Mouse (Mus musculus): ENCODE measurements around the gene Gria1. TPM values are rescaled to one million over a fixed set of nuclear protein-coding genes. Genes with fewer than 3 reads are reported as not detected.

The Gria1 gene
- polyA plus RNA-seq, 1 experiment from 2014 or later = 3.9 TPM

DNA sequence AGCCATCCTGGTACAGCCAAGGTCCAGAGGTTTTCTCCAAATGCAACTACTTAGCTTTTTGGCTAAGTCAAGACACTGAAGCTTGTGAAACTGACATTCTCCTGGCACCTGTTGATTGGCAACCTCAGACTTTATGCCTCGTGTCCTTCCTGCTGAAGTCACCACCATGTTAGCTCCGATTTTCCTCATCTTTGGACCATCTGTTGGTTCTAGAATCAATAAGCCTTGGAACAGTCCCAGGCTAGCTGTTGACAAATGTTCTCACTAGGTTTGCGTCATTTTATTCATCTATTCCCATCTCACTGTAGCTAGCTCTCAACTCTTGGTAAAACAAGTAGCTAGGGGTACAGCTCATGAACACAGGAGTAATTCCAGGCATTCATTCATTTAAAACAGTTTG lies 51.3 kb downstream of the Gria1 start:
- WGBS = 75% methylated on average over 3 of the region's 3 CpGs
- Histone ChIP-seq H3K27me3 (replicated peaks) (no peaks in the 10 kb centered on the region), H3K36me3 (no peaks in the 10 kb centered on the region), H3K9ac (no peak overlapping the region), H3K9me3 (no peaks in the 10 kb centered on the region), H3K4me3 (no peak overlapping the region), H3K27ac (replicated peaks) (no peak overlapping the region), H3K4me2 (no peak overlapping the region), H3K4me1 (no peaks in the 10 kb centered on the region)
- no peak for ATAC-seq (ENCODE audit: extremely low read depth, insufficient number of reproducible peaks, low FRiP score, low TSS enrichment)

DNA sequence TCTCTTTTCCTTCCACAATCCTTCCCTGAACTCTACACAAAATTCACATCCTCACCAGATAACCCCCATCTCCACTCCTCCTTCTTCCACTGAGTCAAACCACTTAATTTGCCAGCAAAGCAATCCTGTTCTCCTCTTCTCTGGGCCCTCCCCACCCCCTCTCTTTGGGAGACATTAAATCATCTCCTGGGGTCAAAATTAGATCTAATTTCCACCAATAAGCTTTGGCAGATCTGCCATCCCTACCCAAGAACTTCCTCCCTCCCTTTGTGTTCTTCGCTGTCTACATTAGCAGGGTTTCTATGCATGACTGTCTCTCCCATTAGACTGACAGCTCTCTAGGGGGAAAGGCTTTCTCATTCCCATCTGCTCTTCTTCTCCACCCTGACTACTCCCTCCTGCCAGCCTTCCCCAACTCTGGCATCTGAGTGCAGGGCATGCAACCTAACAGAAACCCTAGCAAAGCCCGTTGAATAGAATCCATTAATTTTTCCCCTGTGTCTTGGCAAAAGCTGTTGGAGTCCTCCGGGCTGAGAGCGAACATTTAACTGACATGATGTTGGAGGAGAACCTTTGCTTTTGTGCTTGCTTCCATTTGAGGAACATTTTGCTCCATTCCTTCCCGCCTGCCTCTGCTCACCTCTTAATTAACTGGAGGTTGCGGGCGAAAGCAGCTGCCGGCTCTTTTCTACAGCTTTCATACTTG lies 59.2 kb downstream of the Gria1 start:
- H3K4me1 ChIP-seq = no peaks in the 10 kb centered on the region
- no peaks in the 10 kb centered on the region for H3K27me3 ChIP-seq (replicated peaks)
- no peak overlapping the region for H3K4me3 ChIP-seq
- 80% methylated on average over 8 of the region's 8 CpGs for WGBS
- no peak overlapping the region for H3K27ac ChIP-seq (replicated peaks)
- no peaks in the 10 kb centered on the region for H3K36me3 ChIP-seq
- H3K9ac ChIP-seq = no peak overlapping the region
- H3K9me3 ChIP-seq = no peaks in the 10 kb centered on the region
- H3K4me2 ChIP-seq = no peak overlapping the region
- no peak for ATAC-seq (ENCODE audit: extremely low read depth, insufficient number of reproducible peaks, low FRiP score, low TSS enrichment)

DNA sequence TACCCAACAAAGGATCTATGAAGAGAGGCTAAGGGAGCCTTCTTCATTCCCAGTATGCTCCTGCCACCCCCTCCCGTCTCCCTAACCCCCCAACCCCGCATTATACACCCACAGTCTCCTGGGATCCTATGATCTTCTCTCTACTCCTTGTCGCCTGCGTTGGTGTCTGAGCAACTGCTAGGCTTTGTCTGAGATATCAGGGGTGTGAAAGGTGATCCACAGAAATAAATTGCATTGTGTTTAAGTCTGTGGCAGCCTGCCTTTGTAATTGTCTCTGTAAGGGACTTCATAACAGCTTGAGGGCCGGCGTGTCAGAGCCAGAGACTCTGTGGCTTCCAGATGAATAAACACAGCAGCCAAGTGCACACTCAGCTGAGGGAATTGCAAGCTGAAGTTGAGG lies 61.0 kb downstream of the Gria1 start:
- no peak for ATAC-seq (ENCODE audit: extremely low read depth, insufficient number of reproducible peaks, low FRiP score, low TSS enrichment)
- Histone ChIP-seq H3K9ac (no peak overlapping the region), H3K4me3 (no peak overlapping the region), H3K27ac (replicated peaks) (no peak overlapping the region), H3K36me3 (no peaks in the 10 kb centered on the region), H3K9me3 (no peaks in the 10 kb centered on the region), H3K27me3 (replicated peaks) (no peaks in the 10 kb centered on the region), H3K4me1 (no peaks in the 10 kb centered on the region), H3K4me2 (no peak overlapping the region)
- WGBS = 71% methylated on average over 6 of the region's 6 CpGs

DNA sequence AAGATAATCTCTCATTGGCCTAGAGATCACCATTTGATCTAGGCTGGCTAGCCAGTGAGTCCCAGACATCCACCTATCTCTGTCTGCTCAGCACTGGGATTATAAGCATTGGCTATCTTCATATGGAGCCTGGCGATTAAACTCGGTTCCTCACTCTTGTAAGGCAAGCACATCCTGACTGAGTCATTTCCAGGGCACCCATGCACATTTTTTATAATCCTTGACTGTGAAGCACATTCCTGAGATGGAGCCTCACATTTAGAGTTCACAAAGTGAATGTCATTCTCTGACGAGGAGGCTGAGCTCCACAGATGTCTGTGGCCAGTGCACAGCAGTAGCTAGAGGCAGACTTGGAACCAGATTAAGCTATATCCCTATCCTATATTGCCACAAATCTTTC lies 68.2 kb downstream of the Gria1 start:
- 67% methylated on average over 3 of the region's 3 CpGs for WGBS

DNA sequence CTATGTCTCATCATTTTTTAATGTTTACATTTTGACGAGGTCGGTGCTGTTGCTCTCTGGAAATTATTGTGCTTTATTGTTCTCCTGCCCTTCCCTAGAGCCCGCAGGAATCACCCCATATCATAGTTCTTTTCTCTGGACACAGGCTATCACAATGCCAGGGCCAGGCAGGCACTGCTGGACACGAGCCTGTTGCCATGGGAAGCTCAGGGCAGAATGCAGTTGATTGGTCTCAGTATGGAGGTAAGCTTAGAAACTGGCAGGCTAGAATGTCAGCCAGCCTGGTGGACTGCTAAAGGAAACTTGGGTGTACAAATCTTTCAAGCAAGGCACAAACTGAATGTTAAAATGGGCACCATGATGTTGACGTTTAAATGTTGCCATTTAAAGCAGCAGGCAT lies 78.3 kb downstream of the Gria1 start:
- Histone ChIP-seq H3K36me3 (no peaks in the 10 kb centered on the region), H3K4me1 (no peaks in the 10 kb centered on the region), H3K4me2 (no peak overlapping the region), H3K27me3 (replicated peaks) (no peaks in the 10 kb centered on the region), H3K27ac (replicated peaks) (no peak overlapping the region), H3K4me3 (no peak overlapping the region), H3K9me3 (no peaks in the 10 kb centered on the region), H3K9ac (no peak overlapping the region)
- 77% methylated on average over 5 of the region's 5 CpGs for WGBS
- ATAC-seq (ENCODE audit: extremely low read depth, insufficient number of reproducible peaks, low FRiP score, low TSS enrichment) = no peak

More for the DNA sequence above, 68.2 kb downstream of the Gria1 start:
- Histone ChIP-seq H3K9ac (no peak overlapping the region), H3K9me3 (no peaks in the 10 kb centered on the region), H3K4me1 (no peaks in the 10 kb centered on the region), H3K27ac (replicated peaks) (no peak overlapping the region), H3K4me3 (no peak overlapping the region), H3K4me2 (no peak overlapping the region), H3K27me3 (replicated peaks) (no peaks in the 10 kb centered on the region), H3K36me3 (no peaks in the 10 kb centered on the region)
- ATAC-seq (ENCODE audit: extremely low read depth, insufficient number of reproducible peaks, low FRiP score, low TSS enrichment) = no peak

DNA sequence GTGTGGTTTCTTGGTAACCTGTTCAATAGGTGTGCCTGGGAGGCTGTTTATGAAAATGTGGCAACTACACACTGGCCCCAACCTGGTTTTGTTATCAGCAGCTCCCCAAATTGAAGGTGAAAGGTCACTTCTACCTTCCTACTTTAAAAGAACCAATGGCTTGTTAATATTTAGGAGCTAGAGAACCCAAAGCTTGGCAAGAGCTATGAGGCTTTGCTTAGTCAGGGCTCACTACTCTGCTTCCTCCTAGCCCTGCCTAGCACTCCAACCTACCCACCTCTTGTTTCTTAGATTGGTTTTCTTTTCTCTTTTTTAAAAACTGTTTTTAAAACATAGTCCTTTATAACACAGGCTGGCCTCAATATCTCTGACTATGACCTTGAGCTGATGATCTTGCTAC lies 79.5 kb downstream of the Gria1 start:
- ATAC-seq (ENCODE audit: extremely low read depth, insufficient number of reproducible peaks, low FRiP score, low TSS enrichment) = no peak
- Histone ChIP-seq H3K27ac (replicated peaks) (no peak overlapping the region), H3K4me1 (no peaks in the 10 kb centered on the region), H3K36me3 (no peaks in the 10 kb centered on the region), H3K9me3 (no peaks in the 10 kb centered on the region), H3K9ac (no peak overlapping the region), H3K27me3 (replicated peaks) (no peaks in the 10 kb centered on the region), H3K4me3 (no peak overlapping the region), H3K4me2 (no peak overlapping the region)

DNA sequence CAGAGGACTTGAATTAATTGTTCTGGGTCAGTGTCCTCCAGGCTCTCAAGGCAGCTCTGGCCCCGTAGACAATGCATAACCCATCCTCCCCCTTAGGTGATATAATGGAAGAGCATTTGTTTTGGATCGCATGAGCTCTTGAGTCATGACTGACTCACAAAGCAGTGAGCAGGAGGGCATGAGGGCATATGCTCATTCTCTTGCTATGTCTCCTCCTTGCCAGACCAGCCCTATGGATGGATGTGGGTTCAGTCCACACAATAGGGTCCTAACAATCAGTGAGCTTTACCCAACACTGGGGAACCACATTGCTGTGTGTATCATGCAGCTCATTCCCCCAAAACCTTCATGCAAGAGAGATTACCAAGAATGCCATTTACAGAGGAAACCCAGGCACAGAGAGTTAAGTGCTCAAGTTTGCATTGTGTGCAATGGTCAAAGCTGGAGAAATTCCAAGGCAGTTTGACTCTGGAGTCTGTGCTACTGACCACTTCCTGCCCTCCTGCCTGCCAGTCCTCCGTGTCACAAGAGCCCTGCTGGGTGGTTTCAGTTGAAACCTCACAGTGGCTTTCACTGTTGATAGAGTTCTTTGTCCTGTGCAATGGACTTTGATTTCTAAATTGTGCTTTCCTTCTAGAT lies 80.2 kb downstream of the Gria1 start:
- WGBS = 62% methylated on average over 3 of the region's 3 CpGs
- Histone ChIP-seq H3K27ac (replicated peaks) (no peak overlapping the region), H3K27me3 (replicated peaks) (no peaks in the 10 kb centered on the region), H3K9me3 (no peaks in the 10 kb centered on the region), H3K36me3 (no peaks in the 10 kb centered on the region), H3K4me3 (no peak overlapping the region), H3K4me2 (no peak overlapping the region), H3K4me1 (no peaks in the 10 kb centered on the region), H3K9ac (no peak overlapping the region)
- no peak for ATAC-seq (ENCODE audit: extremely low read depth, insufficient number of reproducible peaks, low FRiP score, low TSS enrichment)

DNA sequence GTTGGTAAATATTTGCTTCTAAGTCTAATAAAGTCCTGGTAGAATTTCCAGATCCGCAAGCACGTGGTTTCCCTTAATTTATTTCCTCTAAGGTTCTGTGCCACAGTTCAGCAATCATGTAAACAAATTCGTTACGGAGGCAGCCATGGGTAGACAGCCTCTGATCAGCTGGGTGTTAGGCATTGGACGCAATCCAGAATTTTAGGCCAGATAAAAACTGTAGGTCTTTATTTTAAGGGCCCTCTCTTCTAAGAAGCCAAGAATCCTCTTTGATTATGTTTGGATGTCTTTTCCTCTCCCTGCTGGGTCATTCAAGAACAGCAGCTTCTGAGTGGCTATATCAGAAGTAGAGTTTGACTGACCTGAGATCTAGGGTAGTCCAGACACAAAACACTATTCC lies 89.3 kb downstream of the Gria1 start:
- Histone ChIP-seq H3K27ac (replicated peaks) (no peak overlapping the region), H3K9ac (no peak overlapping the region), H3K27me3 (replicated peaks) (no peaks in the 10 kb centered on the region), H3K4me2 (no peak overlapping the region), H3K4me3 (no peak overlapping the region), H3K9me3 (no peaks in the 10 kb centered on the region), H3K36me3 (no peaks in the 10 kb centered on the region), H3K4me1 (no peaks in the 10 kb centered on the region)
- no peak for ATAC-seq (ENCODE audit: extremely low read depth, insufficient number of reproducible peaks, low FRiP score, low TSS enrichment)
- whole genome bisulfite sequencing = 79% methylated on average over 5 of the region's 5 CpGs

DNA sequence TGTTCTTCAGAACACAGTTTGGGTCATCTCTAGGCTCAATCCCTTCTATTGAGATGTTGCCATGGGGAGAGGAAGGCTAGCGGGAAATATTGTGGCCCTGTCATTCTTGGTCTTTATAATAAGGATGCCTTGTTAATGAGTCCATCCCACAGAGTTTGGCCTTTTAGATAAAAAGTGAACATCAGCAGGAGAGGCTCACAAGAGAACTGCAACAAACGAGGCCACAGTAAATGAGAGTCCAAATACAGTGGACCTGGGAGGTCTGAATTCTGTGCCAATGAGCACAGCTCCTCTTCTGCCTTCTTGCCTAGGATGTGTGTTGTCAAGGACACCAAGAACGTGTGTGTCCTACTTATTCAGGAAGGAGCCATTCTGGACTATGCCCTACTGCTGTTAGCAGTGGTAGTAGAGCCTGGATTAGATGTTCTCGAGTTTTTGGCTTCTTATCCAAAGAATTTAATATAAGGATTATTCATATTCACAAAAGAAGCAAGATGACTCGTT lies 92.6 kb downstream of the Gria1 start:
- ATAC-seq (ENCODE audit: extremely low read depth, insufficient number of reproducible peaks, low FRiP score, low TSS enrichment) = no peak
- Histone ChIP-seq H3K4me3 (no peak overlapping the region), H3K27ac (replicated peaks) (no peak overlapping the region), H3K36me3 (no peaks in the 10 kb centered on the region), H3K4me2 (no peak overlapping the region), H3K27me3 (replicated peaks) (no peaks in the 10 kb centered on the region), H3K9ac (no peak overlapping the region), H3K4me1 (no peaks in the 10 kb centered on the region), H3K9me3 (no peaks in the 10 kb centered on the region)
- 65% methylated on average over 5 of the region's 5 CpGs for WGBS

DNA sequence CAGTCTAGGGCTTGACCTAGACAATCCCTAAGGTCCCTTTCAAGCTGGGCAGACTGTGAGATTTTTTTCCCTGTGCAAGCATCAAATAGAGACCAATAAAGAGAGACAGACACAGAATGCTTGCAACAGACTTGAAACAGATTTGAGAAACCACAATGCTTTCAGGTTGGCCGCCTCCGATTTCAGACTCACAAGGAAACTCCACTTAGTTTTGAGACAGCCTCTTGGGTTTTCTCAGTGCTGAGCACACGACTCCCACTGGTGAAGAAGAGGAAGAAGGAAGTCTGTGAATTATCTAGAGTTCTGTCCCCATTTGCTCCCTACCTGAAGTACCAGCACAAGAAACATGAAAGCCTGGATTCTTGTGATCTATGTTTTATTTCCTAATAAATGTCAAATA lies 94.5 kb downstream of the Gria1 start:
- H3K4me1 ChIP-seq = no peaks in the 10 kb centered on the region
- no peaks in the 10 kb centered on the region for H3K9me3 ChIP-seq
- H3K27me3 ChIP-seq (replicated peaks) = no peaks in the 10 kb centered on the region
- no peak overlapping the region for H3K27ac ChIP-seq (replicated peaks)
- WGBS = 80% methylated on average over 3 of the region's 3 CpGs
- no peak overlapping the region for H3K4me2 ChIP-seq
- no peak overlapping the region for H3K9ac ChIP-seq
- no peaks in the 10 kb centered on the region for H3K36me3 ChIP-seq
- H3K4me3 ChIP-seq = no peak overlapping the region
- no peak for ATAC-seq (ENCODE audit: extremely low read depth, insufficient number of reproducible peaks, low FRiP score, low TSS enrichment)

DNA sequence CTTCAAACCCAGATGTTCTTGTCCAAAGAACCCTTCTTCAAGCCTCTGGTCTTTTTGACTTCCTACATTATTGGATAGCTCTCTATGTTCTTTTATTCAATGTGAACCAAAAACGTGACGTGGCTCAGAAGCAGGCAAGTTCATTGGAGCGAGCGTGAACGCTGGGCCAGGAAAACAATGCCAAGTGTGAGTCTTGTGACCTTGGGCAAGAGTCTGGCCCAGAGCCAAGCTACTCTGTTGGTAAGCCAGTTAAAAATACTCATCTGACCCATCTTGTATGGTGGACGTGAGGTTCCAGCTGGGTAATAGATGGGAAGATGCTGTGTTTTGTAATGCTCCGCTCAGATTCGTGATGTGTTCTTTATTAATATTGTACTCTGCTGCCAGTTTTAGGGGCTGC lies 101.2 kb downstream of the Gria1 start:
- WGBS = 65% methylated on average over 8 of the region's 8 CpGs
- H3K36me3 ChIP-seq = no peaks in the 10 kb centered on the region
- no peak for ATAC-seq (ENCODE audit: extremely low read depth, insufficient number of reproducible peaks, low FRiP score, low TSS enrichment)

DNA sequence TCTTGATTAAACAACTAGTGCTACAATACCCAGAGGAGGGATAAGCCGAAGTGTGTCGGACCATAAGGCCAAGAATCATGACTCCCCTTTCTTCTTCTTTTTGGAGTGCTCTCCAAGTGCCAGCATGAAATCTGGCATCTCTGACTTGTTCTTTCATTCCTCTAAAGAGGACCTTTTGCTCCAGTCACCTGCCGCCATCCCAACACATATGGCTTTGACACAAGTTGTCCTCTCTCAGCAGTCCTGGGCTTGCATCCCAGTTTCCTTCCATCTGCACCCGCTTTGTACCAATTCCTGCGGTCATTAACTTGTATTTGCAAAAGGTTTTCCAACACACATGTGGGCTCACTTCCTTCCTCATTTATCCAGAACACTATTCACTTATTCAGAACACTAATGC lies 103.2 kb downstream of the Gria1 start:
- Histone ChIP-seq H3K9me3 (no peaks in the 10 kb centered on the region), H3K4me2 (no peak overlapping the region), H3K36me3 (no peaks in the 10 kb centered on the region), H3K27ac (replicated peaks) (no peak overlapping the region), H3K4me1 (no peaks in the 10 kb centered on the region), H3K4me3 (no peak overlapping the region), H3K27me3 (replicated peaks) (no peaks in the 10 kb centered on the region), H3K9ac (no peak overlapping the region)
- 80% methylated on average over 5 of the region's 5 CpGs for WGBS
- no peak for ATAC-seq (ENCODE audit: extremely low read depth, insufficient number of reproducible peaks, low FRiP score, low TSS enrichment)

More for the DNA sequence above, 101.2 kb downstream of the Gria1 start:
- Histone ChIP-seq H3K9me3 (no peaks in the 10 kb centered on the region), H3K4me1 (no peaks in the 10 kb centered on the region), H3K4me3 (no peak overlapping the region), H3K27ac (replicated peaks) (no peak overlapping the region), H3K27me3 (replicated peaks) (no peaks in the 10 kb centered on the region), H3K9ac (no peak overlapping the region), H3K4me2 (no peak overlapping the region)

All from heart, embryonic 13.5 days (tissue).